Mouse (Mus musculus): ENCODE measurements around the gene 9530068E07Rik. TPM values are rescaled to one million over a fixed set of nuclear protein-coding genes. Genes with fewer than 3 reads are reported as not detected.

Gene 9530068E07Rik
- polyA plus RNA-seq, 1 experiment: 80.0 TPM

DNA sequence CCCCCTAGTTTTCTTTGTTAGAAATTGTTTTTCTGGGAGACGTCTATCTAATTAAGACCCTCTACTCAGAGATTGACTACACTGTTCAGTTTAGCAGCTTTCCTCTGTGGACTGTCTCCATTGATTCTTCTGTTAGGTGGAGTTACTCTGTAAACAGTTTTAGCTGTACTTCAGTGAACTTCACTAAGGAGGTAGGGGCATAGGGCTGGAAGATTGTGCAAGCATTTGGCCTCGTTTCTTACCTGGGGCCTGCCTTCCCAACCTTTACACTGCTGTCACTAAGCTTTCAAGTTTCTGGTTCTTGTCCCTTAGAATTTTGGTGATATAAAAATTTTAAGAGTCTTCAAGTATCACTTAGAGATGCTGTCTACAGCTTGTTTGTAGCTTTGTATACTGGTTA, 5.2 kb downstream of the 9530068E07Rik start:
- H3K4me3 ChIP-seq (ENCODE audit: low read depth, low read length): no peak overlapping the region
- no peak for TF ChIP-seq POLR2A (IDR thresholded peaks at IDR 0.05; ENCODE audit: low read depth, low read length)
- no peak for TF ChIP-seq CTCF (IDR thresholded peaks at IDR 0.05; ENCODE audit: extremely low read depth, insufficient read length, insufficient replicate concordance, low read depth, low read length)
- peaks cover 3% of the 10 kb centered on the region; the same call in 1 of the 2 replicates for H3K4me1 ChIP-seq (ENCODE audit: control insufficient read depth, insufficient read depth, insufficient read length, low read length)
- peaks cover 21% of the 10 kb centered on the region for H3K36me3 ChIP-seq (ENCODE audit: control insufficient read depth, insufficient read depth, low read length)
- H3K27me3 ChIP-seq (ENCODE audit: control insufficient read depth, insufficient read depth, low read length): no peaks in the 10 kb centered on the region
- H3K27ac ChIP-seq (ENCODE audit: insufficient read depth, low read depth, low read length): no peak overlapping the region
- WGBS: 51% methylated on average over 2 of the region's 2 CpGs

DNA sequence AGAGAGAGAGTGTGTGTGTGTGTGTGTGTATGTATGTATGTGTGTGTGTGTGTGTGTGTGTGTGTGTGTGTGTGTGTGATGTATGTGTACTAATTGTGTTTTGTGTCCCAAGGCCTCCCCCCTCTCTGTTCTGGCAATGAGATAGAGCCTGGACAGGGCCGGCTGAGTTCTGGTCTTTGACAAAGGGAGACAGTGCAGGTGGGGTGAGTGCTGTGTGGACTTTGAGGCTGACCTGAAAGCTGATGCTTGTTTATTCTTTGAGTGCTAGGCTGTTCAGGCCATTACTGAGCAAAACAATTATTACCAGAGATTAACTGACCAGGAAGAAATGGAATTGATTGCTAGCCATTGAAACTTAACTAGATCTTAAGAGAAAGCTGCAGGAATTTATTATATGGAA, 6.3 kb downstream of the 9530068E07Rik start:
- H3K27ac ChIP-seq (ENCODE audit: insufficient read depth, low read depth, low read length): no peak overlapping the region
- no peaks in the 10 kb centered on the region for H3K27me3 ChIP-seq (ENCODE audit: control insufficient read depth, insufficient read depth, low read length)
- no peaks in the 10 kb centered on the region; the same call in 1 of the 2 replicates for H3K4me1 ChIP-seq (ENCODE audit: control insufficient read depth, insufficient read depth, insufficient read length, low read length)
- TF ChIP-seq POLR2A (IDR thresholded peaks at IDR 0.05; ENCODE audit: low read depth, low read length) (no peak), CTCF (IDR thresholded peaks at IDR 0.05; ENCODE audit: extremely low read depth, insufficient read length, insufficient replicate concordance, low read depth, low read length) (no peak)
- WGBS: 33% methylated on average over 1 of the region's 1 CpGs
- no peak overlapping the region for H3K4me3 ChIP-seq (ENCODE audit: low read depth, low read length)
- H3K36me3 ChIP-seq (ENCODE audit: control insufficient read depth, insufficient read depth, low read length): peaks cover 28% of the 10 kb centered on the region

GRCm38 (mm10) chr11:52404209-52404608, 8.0 kb downstream of the 9530068E07Rik start:
- Histone ChIP-seq H3K27ac (ENCODE audit: insufficient read depth, low read depth, low read length) (no peak overlapping the region), H3K4me1 (ENCODE audit: control insufficient read depth, insufficient read depth, insufficient read length, low read length) (no peaks in the 10 kb centered on the region; the same call in 1 of the 2 replicates), H3K4me3 (ENCODE audit: low read depth, low read length) (no peak overlapping the region), H3K27me3 (ENCODE audit: control insufficient read depth, insufficient read depth, low read length) (no peaks in the 10 kb centered on the region), H3K36me3 (ENCODE audit: control insufficient read depth, insufficient read depth, low read length) (peaks cover 35% of the 10 kb centered on the region)
- 80% methylated on average over 5 of the region's 5 CpGs for WGBS
- no peak for TF ChIP-seq POLR2A (IDR thresholded peaks at IDR 0.05; ENCODE audit: low read depth, low read length)
- TF ChIP-seq CTCF (IDR thresholded peaks at IDR 0.05; ENCODE audit: extremely low read depth, insufficient read length, insufficient replicate concordance, low read depth, low read length): no peak

GRCm38 (mm10) chr11:52405196-52405688, 9.0 kb downstream of the 9530068E07Rik start:
- Histone ChIP-seq H3K27me3 (ENCODE audit: control insufficient read depth, insufficient read depth, low read length) (no peaks in the 10 kb centered on the region), H3K27ac (ENCODE audit: insufficient read depth, low read depth, low read length) (no peak overlapping the region), H3K36me3 (ENCODE audit: control insufficient read depth, insufficient read depth, low read length) (peaks cover 35% of the 10 kb centered on the region), H3K4me1 (ENCODE audit: control insufficient read depth, insufficient read depth, insufficient read length, low read length) (no peaks in the 10 kb centered on the region; the same call in 1 of the 2 replicates), H3K4me3 (ENCODE audit: low read depth, low read length) (no peak overlapping the region)
- no peak for TF ChIP-seq CTCF (IDR thresholded peaks at IDR 0.05; ENCODE audit: extremely low read depth, insufficient read length, insufficient replicate concordance, low read depth, low read length)
- no peak for TF ChIP-seq POLR2A (IDR thresholded peaks at IDR 0.05; ENCODE audit: low read depth, low read length)
- 91% methylated on average over 9 of the region's 9 CpGs for WGBS

GRCm38 (mm10) chr11:52409316-52409715, 13.1 kb downstream of the 9530068E07Rik start:
- no peaks in the 10 kb centered on the region for H3K4me1 ChIP-seq (ENCODE audit: control insufficient read depth, insufficient read depth, insufficient read length, low read length)
- no peak overlapping the region for H3K27ac ChIP-seq (ENCODE audit: insufficient read depth, low read depth, low read length)
- H3K4me3 ChIP-seq (ENCODE audit: low read depth, low read length): no peak overlapping the region
- WGBS: 80% methylated on average over 5 of the region's 5 CpGs
- no peak for TF ChIP-seq POLR2A (IDR thresholded peaks at IDR 0.05; ENCODE audit: low read depth, low read length)
- TF ChIP-seq CTCF (IDR thresholded peaks at IDR 0.05; ENCODE audit: extremely low read depth, insufficient read length, insufficient replicate concordance, low read depth, low read length): no peak
- H3K27me3 ChIP-seq (ENCODE audit: control insufficient read depth, insufficient read depth, low read length): no peaks in the 10 kb centered on the region
- H3K36me3 ChIP-seq (ENCODE audit: control insufficient read depth, insufficient read depth, low read length): peaks cover 23% of the 10 kb centered on the region

GRCm38 (mm10) chr11:52418358-52418757, 22.1 kb downstream of the 9530068E07Rik start:
- WGBS: 71% methylated on average over 5 of the region's 5 CpGs
- Histone ChIP-seq H3K27me3 (ENCODE audit: control insufficient read depth, insufficient read depth, low read length) (no peaks in the 10 kb centered on the region), H3K27ac (ENCODE audit: insufficient read depth, low read depth, low read length) (no peak overlapping the region), H3K4me3 (ENCODE audit: low read depth, low read length) (no peak overlapping the region), H3K4me1 (ENCODE audit: control insufficient read depth, insufficient read depth, insufficient read length, low read length) (no peaks in the 10 kb centered on the region), H3K36me3 (ENCODE audit: control insufficient read depth, insufficient read depth, low read length) (no peaks in the 10 kb centered on the region)
- no peak for TF ChIP-seq POLR2A (IDR thresholded peaks at IDR 0.05; ENCODE audit: low read depth, low read length)
- TF ChIP-seq CTCF (IDR thresholded peaks at IDR 0.05; ENCODE audit: extremely low read depth, insufficient read length, insufficient replicate concordance, low read depth, low read length): no peak

DNA sequence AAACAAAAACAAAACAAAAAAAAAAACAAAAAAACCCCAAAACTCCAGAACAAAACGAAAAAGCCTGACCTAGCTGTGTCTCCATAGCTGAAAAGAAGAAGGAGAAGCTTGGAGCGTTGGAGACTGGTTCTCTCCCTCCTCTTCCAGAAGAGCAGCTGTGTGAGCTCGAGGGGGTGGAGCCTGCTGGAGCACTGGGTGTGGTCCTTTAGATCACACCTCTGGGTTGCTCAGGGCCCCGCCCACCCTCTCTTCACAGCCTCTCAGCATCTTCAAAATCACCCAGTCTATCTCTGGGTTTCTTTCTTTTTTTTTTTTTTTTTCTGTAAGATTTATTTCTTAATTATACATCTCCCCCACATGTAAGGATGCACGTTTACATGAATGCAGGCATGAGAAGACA, 23.0 kb downstream of the 9530068E07Rik start:
- H3K36me3 ChIP-seq (ENCODE audit: control insufficient read depth, insufficient read depth, low read length): no peaks in the 10 kb centered on the region
- H3K4me1 ChIP-seq (ENCODE audit: control insufficient read depth, insufficient read depth, insufficient read length, low read length): no peaks in the 10 kb centered on the region
- no peaks in the 10 kb centered on the region for H3K27me3 ChIP-seq (ENCODE audit: control insufficient read depth, insufficient read depth, low read length)
- WGBS: 41% methylated on average over 5 of the region's 5 CpGs
- H3K4me3 ChIP-seq (ENCODE audit: low read depth, low read length): no peak overlapping the region
- TF ChIP-seq CTCF (IDR thresholded peaks at IDR 0.05; ENCODE audit: extremely low read depth, insufficient read length, insufficient replicate concordance, low read depth, low read length): no peak
- TF ChIP-seq POLR2A (IDR thresholded peaks at IDR 0.05; ENCODE audit: low read depth, low read length): no peak
- no peak overlapping the region for H3K27ac ChIP-seq (ENCODE audit: insufficient read depth, low read depth, low read length)
